Mouse (Mus musculus) lung, postnatal 0 days (tissue): ENCODE measurements around the gene Caprin1.

ENCODE experiments used
- CTCF ChIP-seq: IDR thresholded peaks from 2 replicates; pipeline ENCODE4 v1.5.1; 2016; ENCODE audit warnings: antibody characterized with exemption, mild to moderate bottlenecking
- EP300 ChIP-seq: IDR thresholded peaks from 2 replicates; pipeline ENCODE4 v1.6.1; 2016; ENCODE audit warnings: antibody characterized with exemption, mild to moderate bottlenecking, control low read depth

DNA sequence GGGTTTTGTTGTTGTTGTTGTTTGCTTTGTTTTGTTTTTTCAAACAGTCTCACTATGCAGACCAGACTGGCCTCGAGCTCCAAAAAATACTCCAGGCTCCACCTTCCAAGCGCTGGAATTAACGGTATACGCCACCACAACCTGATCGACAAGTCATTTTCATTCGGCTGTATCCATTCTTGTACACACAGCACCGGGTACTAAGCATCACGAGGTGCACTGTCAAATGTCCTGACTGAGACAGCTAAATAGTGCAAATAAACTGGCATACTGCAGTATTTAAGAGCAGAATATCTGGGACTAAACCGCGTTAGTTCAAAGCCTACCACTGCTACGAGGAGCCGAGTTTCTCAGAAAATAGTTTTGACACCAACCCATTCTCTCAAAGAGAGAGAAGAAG is 37.0 kb downstream of the Caprin1 start:
- no peak for TF ChIP-seq CTCF
- TF ChIP-seq EP300: no peak
